Mouse (Mus musculus): ENCODE measurements around the gene Tmem163. TPM values are rescaled to one million over a fixed set of nuclear protein-coding genes. Genes with fewer than 3 reads are reported as not detected.

Gene Tmem163
- polyA plus RNA-seq, 1 experiment from 2014 or later = 16.0 TPM

DNA sequence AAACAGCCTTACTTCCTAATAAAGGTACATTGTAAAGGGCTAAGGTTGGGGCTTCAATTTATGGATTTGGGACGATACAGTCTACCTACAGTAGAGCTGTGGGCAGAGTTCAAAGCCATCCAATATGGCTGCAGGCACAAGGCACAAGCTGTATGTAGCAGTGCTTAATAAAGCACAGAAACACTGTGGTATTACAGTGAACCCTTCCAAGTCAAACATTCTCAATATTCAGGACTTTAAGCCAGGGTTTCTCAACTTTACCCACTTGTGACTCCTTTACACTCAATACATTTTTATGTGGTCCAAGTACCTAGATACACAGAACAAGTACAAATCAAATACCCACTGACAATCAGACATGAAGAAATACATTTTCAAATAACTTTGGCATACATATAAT is 93.2 kb downstream of the Tmem163 start:
- Histone ChIP-seq H3K4me1 (no peaks in the 10 kb centered on the region), H3K9me3 (replicated peaks) (no peaks in the 10 kb centered on the region), H3K9ac (no peak overlapping the region), H3K36me3 (ENCODE audit: poor library complexity, severe bottlenecking) (no peaks in the 10 kb centered on the region), H3K4me2 (no peak overlapping the region), H3K27ac (no peak overlapping the region), H3K4me3 (no peak overlapping the region), H3K27me3 (no peaks in the 10 kb centered on the region)
- whole genome bisulfite sequencing = 91% methylated on average over 1 of the region's 1 CpGs
- ATAC-seq = no peak

DNA sequence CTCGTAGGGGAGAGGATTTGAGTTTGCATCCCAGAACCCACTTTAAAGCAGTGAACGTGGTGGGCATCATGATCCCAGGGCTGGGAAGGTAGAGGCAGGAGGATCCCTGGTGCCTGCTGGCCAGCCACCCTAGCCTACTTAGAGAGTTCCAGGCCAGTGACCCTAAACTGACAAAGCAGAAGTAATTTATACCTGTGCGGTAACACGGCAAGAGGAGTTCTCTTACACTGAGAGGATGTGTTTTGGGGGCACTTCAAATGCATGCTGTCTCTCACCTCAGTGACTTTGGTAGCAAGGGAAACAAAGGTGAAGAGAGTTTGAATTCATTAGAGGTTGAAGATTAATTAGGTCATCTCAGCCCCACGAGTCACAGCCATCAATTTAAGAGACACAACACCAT is 101.4 kb downstream of the Tmem163 start:
- Histone ChIP-seq H3K4me3 (no peak overlapping the region), H3K27ac (no peak overlapping the region), H3K4me1 (peaks cover 24% of the 10 kb centered on the region), H3K9me3 (replicated peaks) (no peaks in the 10 kb centered on the region), H3K9ac (no peak overlapping the region), H3K4me2 (no peak overlapping the region), H3K27me3 (no peaks in the 10 kb centered on the region), H3K36me3 (ENCODE audit: poor library complexity, severe bottlenecking) (no peaks in the 10 kb centered on the region)
- WGBS = 51% methylated on average over 5 of the region's 5 CpGs
- no peak for ATAC-seq

DNA sequence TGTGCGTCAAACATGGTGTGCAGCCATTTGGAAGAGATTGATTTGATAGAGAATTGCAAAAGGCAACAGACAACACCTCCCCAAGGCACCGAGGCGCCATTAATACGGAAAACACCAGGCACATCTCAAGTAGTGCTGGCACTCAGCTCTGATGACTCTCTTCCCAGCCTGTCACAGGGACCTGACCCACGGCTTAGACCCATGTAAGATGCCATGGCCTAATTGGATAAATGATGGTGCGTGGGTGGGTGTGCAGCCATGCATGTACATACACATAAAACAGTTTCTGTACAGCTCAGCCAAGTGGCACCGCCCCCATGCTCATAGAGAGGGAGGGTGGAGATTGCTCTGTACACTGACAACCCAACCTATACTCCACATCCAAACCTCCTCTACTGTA is 102.3 kb downstream of the Tmem163 start:
- 35% methylated on average over 7 of the region's 7 CpGs for WGBS
- no peaks in the 10 kb centered on the region for H3K27me3 ChIP-seq
- H3K4me3 ChIP-seq = no peak overlapping the region
- peak overlapping the region; percentile 8; the same call in 1 of the 2 replicates for H3K27ac ChIP-seq
- H3K9ac ChIP-seq = no peak overlapping the region
- H3K9me3 ChIP-seq (replicated peaks) = no peaks in the 10 kb centered on the region
- H3K4me1 ChIP-seq = peaks cover 24% of the 10 kb centered on the region
- H3K4me2 ChIP-seq = peak overlapping the region; percentile 38
- ATAC-seq = peak; percentile 58
- H3K36me3 ChIP-seq (ENCODE audit: poor library complexity, severe bottlenecking) = no peaks in the 10 kb centered on the region

DNA sequence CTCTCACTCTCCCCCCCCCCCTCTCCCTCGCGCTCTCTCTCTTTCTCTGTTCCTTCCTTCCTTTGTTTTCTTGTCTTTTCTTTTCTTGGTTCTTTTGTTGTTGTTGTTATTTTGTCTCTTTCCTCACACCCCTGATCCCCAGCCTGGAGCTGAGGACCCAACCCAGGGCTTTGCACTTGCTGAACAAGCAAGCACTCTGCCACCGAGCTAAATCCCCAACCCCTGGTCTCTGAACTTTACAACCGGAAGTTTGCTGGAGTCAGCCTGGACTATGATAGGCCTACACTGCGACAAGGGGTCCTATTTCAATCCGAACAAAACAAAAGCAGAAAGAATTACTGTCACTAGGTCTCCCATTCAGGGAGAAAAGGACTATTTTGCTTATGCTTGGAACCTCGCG is 102.8 kb downstream of the Tmem163 start:
- H3K27me3 ChIP-seq = no peaks in the 10 kb centered on the region
- 9% methylated on average over 8 of the region's 8 CpGs for WGBS

DNA sequence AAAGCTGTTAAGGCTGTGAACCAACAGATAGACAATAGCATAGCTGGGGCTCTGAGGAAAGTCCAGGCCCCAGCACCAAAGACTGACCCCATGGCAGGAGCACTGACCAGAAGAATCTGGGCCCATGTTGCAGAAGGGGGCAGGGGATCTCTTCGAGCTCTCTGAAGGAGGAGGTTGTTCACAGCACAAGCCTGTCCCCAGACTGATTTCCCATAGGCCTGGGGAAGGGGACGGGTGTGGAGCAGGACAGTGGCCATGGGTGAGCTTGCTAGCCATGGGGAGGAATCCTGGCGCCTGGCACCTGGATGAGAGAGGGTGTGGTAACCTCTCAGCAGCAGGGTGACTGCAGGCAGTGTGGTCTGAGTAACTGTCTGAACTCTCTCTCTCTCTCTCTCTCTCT is 103.2 kb downstream of the Tmem163 start:
- ATAC-seq = peak; percentile 42
- Histone ChIP-seq H3K9ac (no peak overlapping the region), H3K4me2 (no peak overlapping the region), H3K4me1 (peaks cover 24% of the 10 kb centered on the region), H3K9me3 (replicated peaks) (no peaks in the 10 kb centered on the region), H3K4me3 (no peak overlapping the region), H3K27ac (peak overlapping the region; percentile 28), H3K27me3 (no peaks in the 10 kb centered on the region), H3K36me3 (ENCODE audit: poor library complexity, severe bottlenecking) (no peaks in the 10 kb centered on the region)
- WGBS = 12% methylated on average over 3 of the region's 3 CpGs

More for the DNA sequence above, 102.8 kb downstream of the Tmem163 start:
- peaks cover 24% of the 10 kb centered on the region for H3K4me1 ChIP-seq
- H3K4me3 ChIP-seq = no peak overlapping the region
- H3K9me3 ChIP-seq (replicated peaks) = no peaks in the 10 kb centered on the region
- H3K9ac ChIP-seq = no peak overlapping the region
- peak; percentile 22; the same call in 1 of the 2 replicates for ATAC-seq
- peak overlapping the region; percentile 8; the same call in 1 of the 2 replicates for H3K27ac ChIP-seq
- H3K36me3 ChIP-seq (ENCODE audit: poor library complexity, severe bottlenecking) = no peaks in the 10 kb centered on the region
- peak overlapping the region; percentile 38 for H3K4me2 ChIP-seq

DNA sequence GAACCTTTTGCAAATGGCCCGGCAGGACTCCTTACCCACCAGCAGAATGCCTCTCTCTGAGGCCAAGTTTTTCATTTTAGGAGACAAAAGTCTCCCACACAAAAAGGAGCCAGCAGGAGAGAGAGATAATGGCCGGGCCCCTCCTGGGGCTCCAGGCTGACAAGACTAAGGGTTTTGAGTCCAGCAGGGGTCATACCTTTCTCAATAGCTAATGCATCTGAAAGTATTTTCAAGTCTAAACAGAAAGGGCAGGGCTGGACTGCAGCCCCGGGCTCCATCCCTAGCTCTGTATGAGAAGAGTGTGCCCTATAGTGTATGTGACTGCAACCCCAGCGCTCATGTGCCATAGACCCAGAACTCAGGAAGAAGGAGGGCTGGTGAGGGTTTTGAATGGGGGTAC is 103.7 kb downstream of the Tmem163 start:
- WGBS = 4% methylated on average over 4 of the region's 4 CpGs
- no peaks in the 10 kb centered on the region for H3K36me3 ChIP-seq (ENCODE audit: poor library complexity, severe bottlenecking)
- H3K27ac ChIP-seq = peak overlapping the region; percentile 28
- ATAC-seq = peak; percentile 72
- no peaks in the 10 kb centered on the region for H3K27me3 ChIP-seq
- no peaks in the 10 kb centered on the region for H3K9me3 ChIP-seq (replicated peaks)
- no peak overlapping the region for H3K4me2 ChIP-seq
- H3K9ac ChIP-seq = no peak overlapping the region
- H3K4me3 ChIP-seq = no peak overlapping the region
- H3K4me1 ChIP-seq = peaks cover 24% of the 10 kb centered on the region

DNA sequence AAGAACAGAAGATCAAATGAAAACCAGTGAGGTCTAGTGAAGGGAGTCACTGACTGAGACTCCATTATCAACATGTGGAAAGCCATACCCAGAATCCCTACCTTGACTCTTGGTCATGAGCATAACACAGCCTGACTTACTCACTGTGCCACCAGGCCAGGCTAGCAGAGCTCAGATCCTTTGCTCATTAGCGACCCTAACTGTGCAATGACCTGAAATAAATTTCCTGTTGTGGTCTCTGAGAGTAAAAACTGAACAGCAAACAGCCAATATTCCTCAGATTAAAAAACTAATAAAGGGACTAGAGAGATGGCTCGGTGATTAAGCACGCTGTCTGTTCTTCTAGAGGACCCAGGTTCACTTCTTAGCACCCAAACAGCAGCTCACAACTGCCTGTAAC is 106.2 kb downstream of the Tmem163 start:
- ATAC-seq = no peak
- 52% methylated on average over 3 of the region's 3 CpGs for WGBS

DNA sequence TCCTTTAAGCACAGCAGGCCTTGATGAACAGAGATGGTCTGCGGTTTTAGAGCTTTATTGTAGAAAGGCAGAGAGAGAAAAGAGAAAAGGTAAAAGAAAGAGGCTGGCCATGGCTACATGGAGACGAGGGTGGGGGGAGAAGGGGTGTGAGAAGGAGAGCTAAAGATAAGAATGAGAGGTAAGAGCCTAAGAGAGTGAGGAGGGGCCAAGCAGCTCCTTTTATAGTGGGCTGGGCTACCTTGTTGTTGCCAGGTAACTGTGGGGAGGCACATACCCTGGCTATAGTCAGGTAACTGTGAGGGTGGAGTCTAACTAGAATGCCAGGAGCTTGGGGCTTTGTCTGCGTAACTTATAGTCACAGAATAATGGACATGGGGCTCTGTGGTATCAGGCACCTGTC is 110.7 kb downstream of the Tmem163 start:
- no peaks in the 10 kb centered on the region for H3K36me3 ChIP-seq (ENCODE audit: poor library complexity, severe bottlenecking)
- no peaks in the 10 kb centered on the region for H3K9me3 ChIP-seq (replicated peaks)
- H3K4me3 ChIP-seq = no peak overlapping the region
- H3K27ac ChIP-seq = no peak overlapping the region
- H3K4me2 ChIP-seq = no peak overlapping the region
- no peaks in the 10 kb centered on the region for H3K4me1 ChIP-seq
- no peaks in the 10 kb centered on the region for H3K27me3 ChIP-seq
- ATAC-seq = no peak
- H3K9ac ChIP-seq = no peak overlapping the region
- WGBS = 74% methylated on average over 3 of the region's 3 CpGs

More for the DNA sequence above, 106.2 kb downstream of the Tmem163 start:
- Histone ChIP-seq H3K4me3 (no peak overlapping the region), H3K4me1 (peaks cover 24% of the 10 kb centered on the region), H3K4me2 (no peak overlapping the region), H3K9me3 (replicated peaks) (no peaks in the 10 kb centered on the region), H3K27ac (no peak overlapping the region), H3K27me3 (no peaks in the 10 kb centered on the region), H3K9ac (no peak overlapping the region), H3K36me3 (ENCODE audit: poor library complexity, severe bottlenecking) (no peaks in the 10 kb centered on the region)

DNA sequence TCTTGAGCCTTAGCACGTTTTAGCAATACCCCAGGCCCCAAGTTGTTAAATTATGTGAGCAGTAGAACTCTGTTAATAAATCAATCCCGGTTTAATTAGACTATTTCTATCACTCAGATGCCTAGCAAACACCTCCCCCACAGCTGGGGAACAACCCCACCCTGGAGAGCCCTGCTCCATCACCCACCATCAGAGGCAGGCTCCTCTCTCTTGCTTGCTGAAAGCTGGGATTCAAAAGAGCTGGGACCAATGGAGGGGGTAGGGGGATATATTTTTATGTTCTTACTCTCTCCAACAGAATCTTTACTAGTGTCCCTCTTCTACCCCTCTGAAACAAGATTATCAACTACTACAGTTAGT is 122.9 kb downstream of the Tmem163 start:
- H3K9ac ChIP-seq = no peak overlapping the region

DNA sequence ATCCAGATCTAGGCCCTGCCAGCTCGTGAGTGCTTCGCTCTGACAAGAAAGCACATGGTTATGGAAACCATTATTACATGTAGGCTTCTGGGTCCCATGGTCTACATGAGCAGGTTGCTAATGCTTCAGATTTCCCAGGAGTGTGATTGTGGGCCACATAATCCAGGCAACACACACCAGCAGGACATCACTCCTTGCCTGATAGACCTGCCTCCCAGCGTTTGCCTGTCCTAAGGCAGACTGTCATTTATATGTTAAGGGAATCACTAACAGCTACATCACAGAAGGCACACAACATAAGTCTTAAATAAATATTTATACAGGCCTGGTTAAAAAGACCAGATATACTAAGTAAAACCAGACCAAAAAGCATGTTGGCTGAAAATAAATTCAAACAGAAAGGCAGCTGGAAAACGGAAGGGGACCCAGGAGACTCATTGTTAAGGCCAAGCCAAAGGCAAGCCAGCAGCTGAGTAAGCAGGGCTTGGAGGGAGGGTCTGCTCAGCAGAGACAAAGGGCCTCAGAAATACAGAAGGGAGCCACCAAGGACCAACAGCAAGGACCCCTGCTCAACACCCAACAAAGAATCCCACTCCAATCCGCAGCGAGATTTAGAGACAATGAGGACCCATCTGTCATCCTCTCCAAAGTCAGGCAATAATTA is 123.4 kb downstream of the Tmem163 start:
- H3K9me3 ChIP-seq (replicated peaks) = peaks cover 5% of the 10 kb centered on the region; the same call in 1 of the 2 replicates
- ATAC-seq = peak; percentile 93
- peaks cover 4% of the 10 kb centered on the region; the same call in 1 of the 2 replicates for H3K4me1 ChIP-seq
- no peaks in the 10 kb centered on the region for H3K36me3 ChIP-seq (ENCODE audit: poor library complexity, severe bottlenecking)
- H3K27me3 ChIP-seq = no peaks in the 10 kb centered on the region
- H3K9ac ChIP-seq = no peak overlapping the region
- H3K4me2 ChIP-seq = no peak overlapping the region
- peak overlapping the region; percentile 58 for H3K27ac ChIP-seq
- no peak overlapping the region for H3K4me3 ChIP-seq
- WGBS = 55% methylated on average over 6 of the region's 6 CpGs

More for the DNA sequence above, 122.9 kb downstream of the Tmem163 start:
- H3K4me3 ChIP-seq = no peak overlapping the region
- peaks cover 5% of the 10 kb centered on the region; the same call in 1 of the 2 replicates for H3K9me3 ChIP-seq (replicated peaks)
- no peaks in the 10 kb centered on the region for H3K27me3 ChIP-seq
- no peak overlapping the region for H3K4me2 ChIP-seq
- 20% methylated on average over 2 of the region's 2 CpGs for WGBS
- ATAC-seq = peak; percentile 86
- peaks cover 4% of the 10 kb centered on the region; the same call in 1 of the 2 replicates for H3K4me1 ChIP-seq
- peak overlapping the region; percentile 58 for H3K27ac ChIP-seq
- no peaks in the 10 kb centered on the region for H3K36me3 ChIP-seq (ENCODE audit: poor library complexity, severe bottlenecking)

DNA sequence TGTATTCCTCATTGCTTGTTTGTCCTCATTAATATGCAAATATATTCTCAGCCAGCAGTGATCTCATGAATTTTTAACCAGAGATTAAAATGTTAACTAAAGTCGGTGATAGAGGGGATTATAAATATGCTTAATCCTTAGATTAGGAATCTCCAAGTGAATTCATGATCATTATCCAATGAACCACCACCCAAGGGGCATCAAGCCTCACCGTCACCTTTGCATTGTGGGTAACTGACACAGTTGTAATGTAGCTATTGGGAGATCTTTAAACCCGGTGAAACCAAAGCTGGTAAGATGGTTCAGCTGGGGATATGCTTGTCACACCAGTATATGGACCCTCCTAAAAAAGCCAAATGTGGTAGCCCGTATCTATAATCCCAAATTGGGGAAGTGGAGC is 131.3 kb downstream of the Tmem163 start:
- H3K4me2 ChIP-seq = no peak overlapping the region
- no peaks in the 10 kb centered on the region for H3K36me3 ChIP-seq (ENCODE audit: poor library complexity, severe bottlenecking)
- no peak overlapping the region for H3K27ac ChIP-seq
- H3K27me3 ChIP-seq = no peaks in the 10 kb centered on the region
- WGBS = 42% methylated on average over 4 of the region's 4 CpGs
- no peak overlapping the region for H3K9ac ChIP-seq
- no peaks in the 10 kb centered on the region for H3K9me3 ChIP-seq (replicated peaks)
- H3K4me1 ChIP-seq = peaks cover 6% of the 10 kb centered on the region
- ATAC-seq = peak; percentile 45; the same call in 1 of the 2 replicates
- H3K4me3 ChIP-seq = no peak overlapping the region

DNA sequence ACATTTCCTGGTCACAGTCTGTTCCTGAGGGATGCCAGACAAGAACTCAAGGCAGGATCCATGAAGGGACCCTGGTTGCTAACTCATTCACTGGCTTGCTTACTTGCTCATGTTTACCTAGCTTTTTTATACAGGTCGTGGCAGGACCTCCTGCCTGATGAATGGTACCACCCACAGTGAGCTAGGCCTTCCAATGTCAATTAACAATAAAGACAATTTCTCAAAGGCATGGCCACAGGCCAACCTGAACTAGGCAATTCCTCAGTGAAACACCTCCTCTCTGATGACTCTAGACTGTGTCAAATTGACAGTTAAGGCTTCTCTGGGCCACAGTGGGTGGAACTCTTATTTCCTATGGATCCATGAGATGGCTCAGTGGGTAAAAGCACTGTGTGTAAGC is 136.6 kb downstream of the Tmem163 start:
- no peak overlapping the region for H3K4me2 ChIP-seq

DNA sequence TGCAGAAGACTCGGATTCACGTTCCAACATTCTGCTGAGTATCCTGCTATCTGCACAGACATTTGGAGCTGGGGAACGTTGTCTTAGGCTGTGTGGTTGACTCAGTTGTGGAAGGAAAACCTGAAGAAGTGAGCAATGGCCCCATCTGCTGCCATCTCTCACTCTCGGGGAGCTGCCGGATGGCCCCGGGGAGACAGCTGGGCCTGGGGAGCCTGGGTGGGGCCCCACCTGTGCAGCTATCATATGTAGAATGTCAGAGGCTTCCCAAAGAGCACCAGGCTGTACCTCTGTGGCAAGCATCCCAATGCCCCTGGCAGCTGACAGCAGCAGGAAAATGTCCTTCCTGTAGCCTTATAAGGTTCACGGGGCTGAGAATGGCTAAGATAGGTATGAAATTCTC is 137.4 kb downstream of the Tmem163 start:
- ATAC-seq = no peak
- 88% methylated on average over 7 of the region's 7 CpGs for WGBS
- no peak overlapping the region for H3K4me2 ChIP-seq
- H3K4me1 ChIP-seq = peaks cover 10% of the 10 kb centered on the region
- H3K9ac ChIP-seq = no peak overlapping the region
- peaks cover 34% of the 10 kb centered on the region for H3K27me3 ChIP-seq
- H3K9me3 ChIP-seq (replicated peaks) = no peaks in the 10 kb centered on the region
- no peaks in the 10 kb centered on the region for H3K36me3 ChIP-seq (ENCODE audit: poor library complexity, severe bottlenecking)
- no peak overlapping the region for H3K4me3 ChIP-seq
- no peak overlapping the region for H3K27ac ChIP-seq

More for the DNA sequence above, 136.6 kb downstream of the Tmem163 start:
- Histone ChIP-seq H3K27me3 (peaks cover 33% of the 10 kb centered on the region), H3K36me3 (ENCODE audit: poor library complexity, severe bottlenecking) (no peaks in the 10 kb centered on the region), H3K27ac (no peak overlapping the region), H3K4me1 (peaks cover 6% of the 10 kb centered on the region), H3K9me3 (replicated peaks) (no peaks in the 10 kb centered on the region), H3K9ac (no peak overlapping the region), H3K4me3 (no peak overlapping the region)
- ATAC-seq = no peak
- WGBS = 24% methylated on average over 1 of the region's 1 CpGs

Measured in forebrain, embryonic 13.5 days (tissue).